Mouse (Mus musculus) thymus, adult 2 months (tissue): ENCODE results near the gene Eefsec.

Experiments
- CTCF ChIP-seq: fragments of 200-500 bp; IDR thresholded peaks from 2 replicates; pipeline ENCODE4 v1.5.1; 2012; ENCODE audit warnings: mild to moderate bottlenecking, control low read depth, low read length, moderate library complexity, borderline replicate concordance; ENCODE audit not compliant: control insufficient read depth, poor library complexity, insufficient read depth; ENCODE audit errors: extremely low read depth
- POLR2A ChIP-seq: fragments of 200-500 bp; IDR thresholded peaks from 2 replicates; pipeline ENCODE4 v1.6.1; 2012; ENCODE audit warnings: mild to moderate bottlenecking, low read length, control low read depth, moderate library complexity; ENCODE audit not compliant: control insufficient read depth, poor library complexity, insufficient read depth; ENCODE audit errors: extremely low read depth

DNA sequence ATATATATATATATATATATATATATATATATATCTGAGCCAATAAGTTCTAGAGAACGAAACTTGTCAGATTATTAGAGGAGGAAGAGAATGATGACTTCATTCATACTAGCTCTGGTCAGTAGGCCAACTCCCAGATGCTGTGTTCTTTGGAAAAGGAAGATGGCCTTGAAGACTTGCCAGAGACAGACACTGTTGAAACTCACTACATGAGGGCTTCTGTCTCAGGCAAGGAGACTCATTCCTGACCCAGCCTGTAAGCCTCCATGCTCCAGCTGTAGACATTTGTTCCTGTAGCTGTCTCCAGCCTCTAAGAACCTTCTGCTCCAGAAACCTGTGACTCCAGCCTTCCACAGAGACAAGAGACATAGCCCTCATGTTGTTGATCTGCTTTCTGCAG, 85.2 kb downstream of the Eefsec start:
- TF ChIP-seq CTCF (no peak), POLR2A (no peak)
